Mouse (Mus musculus) G1E-ER4 (cell line): ENCODE data around the gene Med18. TPM values are rescaled to one million over a fixed set of nuclear protein-coding genes. Genes with fewer than 3 reads are reported as not detected.

ENCODE experiments used
- GATA1 ChIP-seq: IDR thresholded peaks from one replicate; pipeline ENCODE4 v1.8.0; 2012; ENCODE audit warnings: low read length, inconsistent platforms
- polyA plus RNA-seq: library from polyadenylated mRNA; stranded (reverse); fragments of >175 nt; gene quantifications from 2 replicates; pipeline ENCODE4 v1.2.3, GENCODE M21; 2012

The Med18 gene
- polyA plus RNA-seq: 7.3 and 9.1 TPM in 2 replicates

DNA sequence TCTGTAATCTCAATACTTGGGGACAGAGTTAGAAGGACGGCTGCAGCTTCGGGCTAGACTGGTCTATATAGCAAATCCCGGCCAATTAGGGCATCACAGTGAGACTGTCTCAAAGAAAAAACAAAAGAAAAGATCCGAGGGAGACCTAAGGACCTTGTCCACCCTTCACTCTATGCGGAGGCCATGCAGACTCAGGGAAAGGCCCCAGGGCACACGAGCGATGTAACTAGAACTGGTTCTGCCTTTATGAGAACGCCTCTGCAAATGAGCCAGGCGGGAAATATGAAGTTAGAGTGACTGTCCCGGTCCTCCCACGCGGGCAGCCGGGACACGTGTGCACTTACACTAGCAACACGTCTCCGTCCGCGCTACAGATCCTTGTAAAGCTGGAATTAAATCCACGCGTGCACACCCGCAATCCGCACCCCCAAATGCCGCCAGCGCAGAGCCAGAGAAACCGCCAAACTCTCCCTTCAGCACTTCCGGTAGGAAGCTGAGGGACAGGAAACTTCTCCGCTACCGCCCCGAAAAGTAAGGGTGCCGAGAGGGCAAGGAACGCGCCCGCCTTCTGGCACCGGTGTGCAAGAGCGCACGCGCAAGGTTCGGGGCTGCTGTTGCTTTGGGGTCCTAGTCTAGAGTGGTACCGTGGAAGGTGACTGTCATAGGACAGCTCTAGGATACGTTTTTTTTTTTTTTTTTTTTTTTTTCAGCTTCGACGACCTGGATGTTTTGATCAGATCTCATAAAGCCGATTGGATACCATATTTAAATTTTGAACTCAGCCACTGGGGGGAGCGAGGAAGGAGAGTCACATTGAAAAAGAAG lies at the start of gene Med18:
TSS of gene Med18 (minus strand) at position 492 of the 825 bp plus-strand sequence.
- no peak for TF ChIP-seq GATA1

DNA sequence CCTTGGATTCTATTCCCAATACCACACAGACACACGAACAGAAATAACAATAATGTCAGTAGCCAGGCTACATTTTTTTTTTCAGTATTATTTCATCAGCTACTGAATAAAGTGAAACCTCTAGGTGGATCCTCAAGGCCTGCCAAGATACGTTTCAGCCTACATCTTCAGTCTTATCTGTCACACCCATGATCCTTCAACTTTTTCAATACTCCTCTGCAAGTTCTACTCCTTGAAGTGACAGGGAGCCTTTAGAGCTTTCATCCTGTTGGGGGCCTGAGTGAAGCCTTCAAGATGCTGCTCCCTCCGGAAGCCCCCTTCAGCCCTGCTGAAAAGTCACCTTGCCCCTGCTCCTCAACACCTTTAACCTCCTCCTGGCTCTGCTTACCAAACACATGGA lies 48.4 kb upstream of the Med18 start:
- TF ChIP-seq GATA1: no peak

DNA sequence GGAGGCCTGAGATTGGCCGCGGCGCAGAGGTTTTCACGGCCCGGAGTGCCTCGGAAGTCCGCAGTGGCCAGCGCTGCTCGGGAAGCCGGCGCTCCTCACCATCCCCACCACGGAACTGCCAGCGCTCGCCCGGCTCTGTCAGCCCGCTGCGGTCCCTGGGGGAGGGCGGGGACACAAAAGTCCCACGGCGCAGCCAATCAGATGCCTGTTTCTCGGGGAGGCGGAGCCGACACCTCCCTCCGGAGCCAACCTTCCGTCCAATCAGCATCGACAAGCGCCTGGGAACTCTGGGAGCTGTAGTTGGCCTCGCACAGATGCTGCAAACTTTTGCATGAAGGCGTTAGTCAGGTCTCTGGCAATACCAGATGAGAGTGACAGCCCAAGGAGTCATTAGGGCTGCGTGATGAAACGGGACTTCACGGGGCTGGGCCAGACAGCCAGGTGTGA lies 46.7 kb upstream of the Med18 start, which contains the start of gene Sesn2:
TSS of gene Sesn2 (minus strand) at position 150 of the 447 bp plus-strand sequence.
- TF ChIP-seq GATA1: no peak

DNA sequence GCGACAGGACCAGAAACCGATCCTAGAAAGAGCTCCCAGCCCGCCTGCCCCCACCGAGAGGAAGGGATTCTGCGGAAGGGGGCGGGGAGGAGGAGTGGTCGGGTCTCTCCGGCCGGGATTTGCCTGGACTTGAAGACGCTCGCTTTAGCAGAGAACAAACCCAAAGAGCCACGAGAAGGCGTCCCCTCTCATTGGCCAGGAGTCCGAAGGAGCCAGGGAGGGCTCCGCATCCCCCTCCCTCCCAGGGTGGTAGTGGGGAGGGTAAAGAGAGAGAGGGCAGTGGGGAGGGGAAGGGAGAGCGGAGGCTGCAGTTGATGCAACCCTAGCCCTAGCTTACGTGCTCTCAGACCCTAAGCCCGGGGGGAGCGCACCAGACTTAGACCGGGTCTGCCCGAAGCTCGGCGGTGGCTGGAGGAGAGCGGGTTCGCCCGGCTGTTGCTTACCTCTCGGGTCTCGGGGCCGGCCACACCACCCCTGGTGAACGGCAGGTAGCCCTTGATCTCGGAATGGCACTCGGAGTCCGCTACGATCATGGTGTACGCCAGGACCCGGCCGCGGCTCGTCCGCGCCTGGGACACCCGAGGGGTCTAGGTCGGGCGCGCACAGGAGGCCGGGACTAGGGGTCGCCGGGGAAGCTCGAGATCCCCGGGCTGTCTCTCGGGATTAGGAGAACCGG lies 46.0 kb upstream of the Med18 start:
- TF ChIP-seq GATA1: no peak

DNA sequence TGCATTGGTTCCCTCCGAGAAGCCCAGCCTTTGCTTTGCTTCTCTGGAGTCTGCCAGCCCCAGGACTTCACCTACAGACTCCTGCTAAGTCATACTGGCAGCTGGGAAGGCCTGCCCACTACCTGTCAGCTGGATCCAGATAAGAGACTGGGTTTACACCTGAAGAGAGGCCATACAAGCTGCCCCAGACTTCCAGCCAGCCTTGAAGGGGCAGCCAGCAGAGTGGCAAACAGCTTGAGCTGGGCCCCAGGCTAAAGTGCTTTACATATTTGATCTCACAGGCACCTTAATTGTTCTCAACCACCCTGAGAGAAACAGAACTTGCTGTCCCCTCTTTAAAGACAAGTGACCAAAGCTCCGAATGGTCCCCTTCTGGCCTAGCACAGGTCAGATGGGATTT lies 43.5 kb upstream of the Med18 start:
- no peak for TF ChIP-seq GATA1

DNA sequence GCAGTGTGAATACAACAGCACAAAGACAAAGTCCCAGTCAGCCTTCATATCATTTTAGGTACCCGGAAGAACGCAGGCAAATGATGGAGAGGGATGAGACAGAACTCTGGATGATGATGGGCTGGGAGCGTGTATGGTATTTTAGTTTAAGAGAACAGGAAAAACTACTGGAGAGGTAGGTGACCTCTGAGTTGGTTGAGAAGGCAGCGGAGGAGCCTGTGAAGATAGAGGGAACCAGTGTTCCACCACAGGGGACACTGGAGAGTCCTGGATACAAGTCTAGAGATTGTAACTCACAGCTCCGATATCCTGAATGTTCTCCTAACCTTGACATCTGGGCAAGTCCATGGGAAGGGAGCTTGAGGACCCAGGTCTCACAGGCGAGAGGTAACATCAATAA lies 42.5 kb upstream of the Med18 start:
- no peak for TF ChIP-seq GATA1

DNA sequence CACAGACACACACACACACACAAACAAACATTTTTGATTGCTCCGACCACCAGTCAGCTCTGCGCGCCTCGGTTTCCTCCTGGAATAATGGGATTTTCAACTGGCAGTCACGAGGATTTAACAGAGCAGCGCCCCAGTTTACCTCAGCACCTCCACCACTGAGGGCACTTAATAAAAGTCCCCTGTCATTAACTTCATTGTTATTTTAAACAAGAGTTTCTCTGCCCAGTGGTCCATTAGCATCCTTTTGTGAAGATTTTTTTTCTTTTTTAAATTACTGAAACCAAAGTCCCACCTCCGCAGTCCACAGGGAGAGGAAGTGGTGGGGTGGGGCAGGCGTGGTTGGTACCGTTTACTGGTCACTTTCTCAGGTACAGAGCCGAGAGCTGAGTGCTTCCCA lies 42.1 kb upstream of the Med18 start:
- no peak for TF ChIP-seq GATA1

DNA sequence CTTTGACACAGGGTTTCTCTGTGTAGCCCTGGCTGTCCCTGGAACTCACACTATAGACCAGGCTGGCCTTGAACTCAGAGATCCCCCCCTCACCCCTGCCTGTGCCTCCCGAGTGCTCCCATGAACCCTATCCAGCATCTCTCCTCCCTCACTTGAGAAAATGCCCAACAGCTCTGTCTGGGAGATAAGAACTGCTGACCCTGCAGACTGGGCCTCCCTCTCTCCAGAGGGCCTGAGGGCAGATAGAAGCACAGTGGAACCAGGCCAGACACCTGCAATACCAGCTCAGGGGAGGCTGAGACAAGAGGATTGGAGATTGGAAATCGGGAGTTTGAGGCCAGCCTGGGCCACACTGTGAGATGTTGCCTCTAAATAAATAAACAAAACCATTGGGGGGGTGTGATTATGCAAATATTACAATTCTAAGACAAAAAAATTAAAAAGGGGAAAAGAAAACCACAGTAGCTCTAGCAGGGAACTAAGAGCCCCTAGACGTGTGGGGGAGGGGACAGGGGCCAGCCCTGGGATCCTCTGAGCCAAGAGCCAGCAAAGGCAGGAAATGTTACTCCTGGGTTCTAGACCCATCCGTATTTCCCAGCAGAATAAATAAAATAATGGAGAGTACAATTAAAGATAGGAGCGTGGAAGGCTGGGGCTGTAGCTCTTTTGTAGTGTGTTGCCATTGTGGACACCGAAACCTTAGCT lies 41.5 kb upstream of the Med18 start:
- TF ChIP-seq GATA1: no peak

DNA sequence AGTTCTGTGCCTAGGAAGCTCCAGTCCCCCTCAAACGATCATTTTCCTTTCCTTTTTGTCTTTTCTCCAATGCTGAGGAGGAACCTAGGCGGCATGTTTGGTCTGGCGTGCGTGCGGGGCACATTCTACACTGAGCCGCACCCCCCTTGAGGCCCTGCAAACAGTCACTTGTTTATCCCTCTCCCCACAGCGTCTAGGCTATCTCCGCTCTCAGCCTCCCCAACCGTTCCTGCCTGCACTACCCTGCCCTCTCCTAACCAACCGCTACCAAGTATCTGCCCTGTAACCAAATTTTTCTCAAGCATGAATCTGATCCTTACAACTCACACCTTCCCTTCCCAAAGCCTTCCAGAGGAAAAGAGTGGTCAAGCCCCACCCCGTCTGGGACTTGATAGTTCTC lies 39.6 kb upstream of the Med18 start:
- no peak for TF ChIP-seq GATA1

DNA sequence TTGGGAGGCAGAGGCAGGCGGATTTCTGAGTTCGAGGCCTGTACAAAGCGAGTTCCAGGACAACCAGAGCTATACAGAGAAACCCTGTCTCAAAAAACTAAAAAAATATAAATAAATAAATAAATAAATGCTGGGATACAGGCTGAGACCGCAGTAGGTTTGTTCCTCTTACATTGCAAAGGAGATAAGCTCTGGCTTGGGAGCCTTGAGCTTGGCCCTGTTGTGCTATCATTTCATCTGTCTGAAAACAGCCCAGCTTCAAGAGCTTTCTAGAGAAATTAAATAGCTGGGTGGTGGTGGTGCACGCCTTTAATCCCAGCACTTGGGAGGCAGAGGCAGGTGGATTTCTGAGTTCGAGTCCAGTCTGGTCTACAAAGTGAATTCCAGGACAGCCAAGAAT lies 37.9 kb upstream of the Med18 start:
- no peak for TF ChIP-seq GATA1

DNA sequence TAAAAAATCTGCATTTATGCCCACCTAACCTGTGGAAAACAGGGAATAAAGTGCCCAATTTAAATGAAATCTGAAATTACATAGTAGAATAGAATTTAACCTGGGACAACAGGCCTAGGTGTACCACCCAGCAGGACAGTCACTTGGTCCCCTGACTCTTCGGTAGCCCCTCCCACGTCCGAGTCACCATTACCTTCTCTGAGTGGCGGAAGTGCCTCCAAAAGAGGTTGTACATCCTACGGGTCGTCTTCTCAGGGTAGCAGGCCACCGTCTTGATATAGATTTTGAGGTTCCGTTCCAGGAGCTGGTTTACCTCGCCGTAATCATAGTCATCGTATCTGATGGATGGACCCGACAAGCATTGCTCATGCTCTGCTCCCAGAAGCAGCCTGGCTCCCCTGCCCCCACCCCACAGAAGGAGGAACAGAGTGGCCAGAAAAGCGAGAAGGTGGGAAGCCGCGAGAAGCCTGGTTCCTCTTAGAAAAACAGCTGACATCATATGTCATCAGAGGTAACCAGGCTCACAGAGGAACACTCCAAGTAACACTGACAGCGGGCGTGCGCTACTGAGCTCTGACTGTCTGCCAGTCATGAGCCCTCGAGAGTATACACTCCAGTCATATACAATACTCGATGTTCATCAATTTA lies 30.7 kb upstream of the Med18 start:
- no peak for TF ChIP-seq GATA1

DNA sequence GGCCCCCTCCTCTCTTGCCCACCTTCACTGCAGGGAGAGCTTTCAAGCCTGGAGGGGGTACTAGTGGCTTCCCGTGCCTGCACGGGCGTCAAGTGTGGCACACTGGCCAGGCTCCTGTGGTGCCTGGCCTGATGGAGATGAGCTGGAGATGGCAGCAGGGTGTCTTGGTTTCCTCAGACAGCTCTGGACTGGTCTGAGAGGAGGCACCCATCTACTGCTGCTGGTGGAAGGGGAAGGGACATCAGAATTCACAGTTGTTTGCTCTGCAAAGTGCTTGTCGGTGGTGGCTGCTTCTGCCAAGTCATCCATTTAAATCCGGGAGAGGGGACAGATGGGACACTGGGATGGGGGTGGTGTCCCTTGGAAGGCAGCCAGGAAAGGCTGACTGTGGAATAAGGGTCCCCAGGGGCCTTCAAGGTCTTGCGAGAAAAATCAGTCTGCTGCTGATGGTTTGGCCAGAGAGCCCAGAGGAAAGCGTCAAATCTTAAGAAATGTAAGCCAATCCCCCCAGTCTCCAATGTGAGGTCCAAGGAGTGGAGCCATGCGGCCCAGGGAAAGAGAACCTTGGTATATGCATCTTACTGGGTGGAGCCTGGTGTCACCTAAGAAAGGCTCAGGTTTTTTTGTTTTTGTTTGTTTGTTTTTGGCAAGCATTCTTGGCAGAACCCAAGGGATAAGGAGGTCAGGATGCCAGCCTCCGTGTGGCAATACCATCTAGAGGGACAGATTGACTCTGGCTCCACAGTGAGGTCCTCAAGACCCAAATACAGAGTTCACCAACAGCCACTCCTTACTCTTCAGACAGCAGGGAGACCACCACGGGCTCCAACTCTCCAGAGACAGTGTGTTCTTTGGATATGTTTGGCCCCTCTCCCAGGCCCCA lies 28.7 kb upstream of the Med18 start:
- no peak for TF ChIP-seq GATA1

DNA sequence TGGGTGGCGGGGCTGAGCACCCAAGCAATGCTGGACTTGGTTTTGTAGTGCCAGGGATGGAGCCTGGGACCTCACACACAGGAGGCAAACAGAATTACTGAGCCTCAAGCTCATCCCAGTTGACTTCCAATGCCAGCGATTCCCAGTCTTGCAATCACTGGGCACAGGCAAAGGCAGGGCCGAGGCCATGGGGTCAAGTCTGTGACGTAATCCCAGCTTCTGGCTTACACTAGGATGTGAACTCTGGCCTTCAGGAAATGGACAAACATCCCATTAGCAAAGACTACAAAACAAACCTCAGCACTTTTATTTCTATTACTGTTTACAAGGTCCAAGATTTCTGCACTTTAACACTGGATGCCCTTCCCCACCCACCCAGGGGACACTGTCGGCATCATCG lies 28.0 kb upstream of the Med18 start:
- TF ChIP-seq GATA1: no peak

DNA sequence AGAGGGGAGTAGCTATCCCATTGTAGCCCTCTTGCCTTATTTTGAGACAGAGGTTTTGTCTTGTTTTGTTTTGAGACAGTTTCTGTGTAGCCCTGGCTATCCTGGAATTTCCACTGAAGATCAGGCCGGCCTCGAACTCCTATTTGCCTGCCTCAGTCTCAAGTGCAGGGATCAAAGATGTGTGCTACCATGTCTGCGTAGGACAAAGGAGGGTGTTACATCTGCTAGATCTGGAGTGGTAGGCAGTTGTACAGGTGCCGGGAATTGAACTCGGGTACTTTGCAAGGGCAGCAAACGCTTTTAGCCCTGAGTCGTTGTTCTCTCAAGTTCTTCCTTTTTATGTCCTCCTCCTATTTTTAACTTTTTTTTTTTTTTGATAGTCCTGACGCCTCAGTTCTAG lies 27.3 kb upstream of the Med18 start:
- no peak for TF ChIP-seq GATA1
